Mouse (Mus musculus) liver, postnatal 0 days (tissue): ENCODE measurements around the gene Sobp. TPM values are rescaled to one million over a fixed set of nuclear protein-coding genes. Genes with fewer than 3 reads are reported as not detected.

Source experiments
- ATAC-seq: fragments of 200-750 bp; cut with Nextera tagmentation; 2 replicates; pipeline ENCODE4 v1.8.0; 2017; ENCODE audit warnings: mild to moderate bottlenecking, moderate library complexity
- DNase-seq: peaks from one replicate; pipeline ENCODE4 v3.0.0-alpha.2; 2016
- H3K27ac ChIP-seq: fragments of 300-500 bp; sonication (generic); 2 replicates; pipeline ENCODE4 v1.5.1; 2014; ENCODE audit warnings: antibody characterized with exemption, moderate library complexity, mild to moderate bottlenecking, low read depth
- H3K27me3 ChIP-seq: fragments of 300-500 bp; sonication (generic); 2 replicates; pipeline ENCODE4 v1.6.1; 2014; ENCODE audit warnings: low read length, control low read depth, mixed read lengths; ENCODE audit not compliant: insufficient read depth
- H3K36me3 ChIP-seq: fragments of 300-500 bp; sonication (generic); replicated peaks from 2 replicates; pipeline ENCODE4 v1.6.1; 2014; ENCODE audit warnings: mild to moderate bottlenecking, control low read depth, low read length, moderate library complexity, mixed read lengths; ENCODE audit not compliant: insufficient read depth
- H3K4me1 ChIP-seq: fragments of 300-500 bp; sonication (generic); 2 replicates; pipeline ENCODE4 v1.6.1; 2014; ENCODE audit warnings: antibody characterized with exemption, mild to moderate bottlenecking, control low read depth; ENCODE audit not compliant: insufficient read depth
- H3K4me2 ChIP-seq: fragments of 300-500 bp; sonication (generic); 2 replicates; pipeline ENCODE4 v1.6.1; 2014; ENCODE audit warnings: low read depth, mild to moderate bottlenecking, low read length, moderate library complexity, mixed read lengths
- H3K4me3 ChIP-seq: fragments of 300-500 bp; sonication (generic); 2 replicates; pipeline ENCODE4 v1.5.1; 2014; ENCODE audit warnings: low read depth, low read length
- H3K9ac ChIP-seq: fragments of 300-500 bp; sonication (generic); replicated peaks from 2 replicates; pipeline ENCODE4 v1.6.1; 2014; ENCODE audit warnings: mild to moderate bottlenecking, moderate library complexity
- H3K9me3 ChIP-seq: fragments of 300-500 bp; sonication (generic); 2 replicates; pipeline ENCODE4 v1.6.1; 2016; ENCODE audit warnings: mild to moderate bottlenecking, control low read depth, low read length, mixed read lengths
- CTCF ChIP-seq: sonication (generic); IDR thresholded peaks from 2 replicates; pipeline ENCODE4 v1.5.1; 2016; ENCODE audit warnings: antibody characterized with exemption, low read depth
- EP300 ChIP-seq: IDR thresholded peaks from 2 replicates; pipeline ENCODE4 v1.6.1; 2016; ENCODE audit warnings: antibody characterized with exemption, low read depth, mild to moderate bottlenecking
- WGBS: fragments of 180-500 bp; shearing (Covaris S2); extraction: QIAGEN DNeasy Blood & Tissue Kit; methylation state at CpG from one replicate; pipeline ENCODE4 v1.1.7; 2014; ENCODE audit not compliant: insufficient replicate concordance; 5-methylcytosine and 5-hydroxymethylcytosine counted together
- polyA plus RNA-seq: library from polyadenylated mRNA; unstranded; fragments of >200 nt; fragmentation: Nextera tagmentation; extraction: Ambion mirVana; gene quantifications from 2 replicates; pipeline ENCODE4 v1.2.1, GENCODE M21; 2015

Gene Sobp
- polyA plus RNA-seq, 1 experiment from 2014 or later: 0.02 TPM

GRCm38 (mm10) chr10:42953601-42954000 lies 220.7 kb downstream of the Sobp start:
- Histone ChIP-seq H3K4me3 (no peak overlapping the region), H3K9me3 (no peaks in the 10 kb centered on the region), H3K4me2 (no peak overlapping the region), H3K36me3 (no peaks in the 10 kb centered on the region), H3K27ac (no peak overlapping the region), H3K9ac (no peak overlapping the region), H3K27me3 (peaks cover 7% of the 10 kb centered on the region; the same call in 1 of the 2 replicates), H3K4me1 (0 out of 2 replicates have a peak, but pooled peaks cover 2% of the 10 kb centered on the region)
- no peak for DNase-seq
- ATAC-seq: no peak
- WGBS: 58% methylated on average over 5 of the region's 5 CpGs
- TF ChIP-seq CTCF (no peak), EP300 (no peak)

Other genes with a start within 250 kb of the Sobp start
- gene 9030612E09Rik, start 174 bp upstream of the Sobp start, polyA plus RNA-seq: not detected in 2 replicates
- 4.2 and 4.5 TPM in 2 replicates for gene Pdss2, start 47.0 kb upstream of the Sobp start, polyA plus RNA-seq